Mouse (Mus musculus) left cerebral cortex, postnatal 4 days (tissue): ENCODE measurements around the gene Thbd. TPM values are rescaled to one million over a fixed set of nuclear protein-coding genes. Genes with fewer than 3 reads are reported as not detected.
A peak's percentile ranks its signal among the peaks of the same experiment; 100 is the strongest.

Experiments used
- DNase-seq: peaks from one replicate; pipeline ENCODE4 v3.0.0-alpha.2; 2022
- intact Hi-C: fragments of 180-260 bp; cut with DNase I; formaldehyde crosslinking; loops from one replicate; pipeline ENCODE4 v1.15.1; 2025
- total RNA-seq, 2 experiments: library from RNA; stranded (reverse); gene quantifications; 2 replicates each; pipeline ENCODE4 v1.2.3; 2021

Gene Thbd
- total RNA-seq, result 10 to 100 TPM; 12.8 to 12.9 TPM

DNA sequence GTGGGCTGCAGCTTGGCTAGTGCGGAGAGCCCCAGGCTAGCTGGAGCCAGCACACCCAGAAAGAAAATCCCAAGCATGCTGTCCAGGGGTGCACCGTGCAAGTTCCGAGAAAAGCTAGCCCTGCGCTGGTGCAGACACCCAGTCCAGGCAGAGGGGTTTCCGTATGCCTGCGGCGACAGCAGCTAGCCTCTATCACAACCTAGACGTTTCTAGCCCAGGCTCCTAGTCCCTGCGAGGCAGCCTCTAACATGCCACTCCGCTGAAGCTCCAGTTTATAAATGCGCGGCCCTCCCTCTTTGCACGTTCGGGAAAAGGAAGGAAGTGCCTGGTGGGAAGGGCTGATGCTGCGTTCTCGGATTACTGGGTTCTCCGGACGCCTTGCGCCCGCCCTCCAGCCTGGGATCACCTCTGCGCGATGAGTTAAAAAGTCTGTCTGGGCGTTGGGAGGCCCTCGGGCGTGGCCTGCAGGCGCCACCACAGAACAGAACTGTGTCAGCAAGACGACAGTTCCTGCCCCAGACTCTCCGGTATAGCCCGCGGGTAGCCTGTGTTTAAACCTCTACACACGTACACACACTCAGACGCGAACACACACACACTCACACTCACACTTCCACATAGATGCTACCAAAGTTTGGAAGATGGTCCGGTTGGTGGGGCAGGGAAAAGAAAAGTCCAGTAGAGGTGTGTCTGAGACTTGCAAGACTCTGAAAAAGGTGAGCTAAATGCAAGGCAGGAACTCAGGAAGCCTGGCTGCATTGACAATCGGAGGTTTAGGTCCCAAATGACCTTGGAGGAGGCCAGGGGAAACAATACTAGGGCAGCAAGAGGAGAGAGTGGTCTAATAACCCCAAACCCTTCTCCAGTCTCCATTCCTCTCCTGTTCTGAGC, at the start of gene Thbd:
Gene Thbd (minus strand): TSS at position 319 of the 891 bp plus-strand sequence.
- DNase-seq, result no peak
- intact Hi-C loops, result loop anchor here (5.0 to 10.0 kb wide), 3 partner anchors 167 to 286 kb away; no protein-coding TSS in a partner anchor

- intact Hi-C loops, result no loop called here
- DNase-seq, result no peak
Measured at GRCm38 (mm10) chr2:148455341-148455740, 47.4 kb upstream of the Thbd start.

DNA sequence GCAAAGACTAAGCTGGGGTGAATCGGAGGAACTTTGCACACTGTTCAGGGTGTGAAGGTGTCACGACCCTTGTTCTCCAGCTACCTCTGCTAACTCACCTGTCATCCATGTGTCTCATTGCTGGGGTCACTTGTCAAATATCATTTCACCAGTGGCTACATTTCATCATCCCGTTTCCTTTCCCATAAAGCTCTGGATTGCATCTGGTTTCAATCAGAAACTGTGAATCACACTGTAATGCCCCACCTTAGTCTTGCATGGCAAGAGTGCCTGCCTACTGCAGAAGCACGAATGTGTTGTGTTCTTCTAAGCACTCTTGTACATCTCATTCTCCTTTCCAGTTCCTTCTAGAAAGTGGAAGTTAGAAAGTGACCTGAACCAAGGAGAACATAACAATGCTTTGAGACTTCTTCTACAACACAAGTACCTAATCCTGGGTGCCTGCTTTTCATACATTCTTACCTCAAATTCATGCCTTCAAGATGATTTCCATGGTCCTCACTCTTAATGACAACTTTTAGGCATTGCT, 46.1 kb upstream of the Thbd start:
- DNase-seq, result no peak
- intact Hi-C loops, result no loop called here

GRCm38 (mm10) chr2:148453061-148453460, 45.1 kb upstream of the Thbd start:
- no peak for DNase-seq
- intact Hi-C loops, result no loop called here

DNA sequence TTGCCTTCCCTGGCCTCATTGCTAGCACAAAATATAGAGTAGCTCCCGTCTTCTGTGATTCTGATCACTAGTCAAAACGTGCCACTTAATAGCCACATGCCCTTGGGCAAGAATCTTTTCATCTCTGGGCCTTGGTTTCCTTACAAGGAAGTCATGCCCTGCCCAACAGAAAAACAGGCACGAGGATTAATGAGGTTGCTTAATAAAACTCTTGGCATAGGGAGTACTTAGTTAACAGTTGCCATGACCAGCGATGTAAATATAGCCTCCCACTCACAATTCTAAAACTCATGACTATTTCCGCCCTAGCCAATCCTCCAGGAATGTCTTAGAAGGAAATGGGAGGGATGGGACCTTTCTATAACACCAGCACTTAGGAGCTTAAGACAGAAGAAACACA, 43.5 kb upstream of the Thbd start:
- no peak for DNase-seq
- intact Hi-C loops, result no loop called here

DNA sequence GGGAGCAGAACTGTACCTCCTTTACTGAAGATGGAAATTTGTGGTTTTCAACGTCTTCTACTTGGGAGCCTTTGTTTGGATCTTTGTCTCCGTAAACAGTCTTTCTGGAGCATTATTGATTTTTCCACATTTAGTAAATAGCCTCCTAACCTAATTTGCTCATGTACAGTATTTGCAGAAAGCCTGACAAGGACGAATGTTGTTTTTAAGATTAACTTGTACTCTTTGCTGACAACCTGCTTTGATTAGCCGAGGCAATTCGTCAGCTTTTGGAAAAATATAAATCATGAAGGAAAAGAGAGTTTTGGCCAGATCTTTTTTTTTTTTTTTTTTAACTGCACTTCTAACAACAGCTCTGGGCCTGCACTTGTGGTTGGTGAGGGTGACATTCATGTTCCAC, 42.6 kb upstream of the Thbd start:
- intact Hi-C loops, result no loop called here
- DNase-seq, result no peak

- intact Hi-C loops, result no loop called here
- no peak for DNase-seq
Measured at GRCm38 (mm10) chr2:148449659-148450058, 41.7 kb upstream of the Thbd start.

- intact Hi-C loops, result no loop called here
- DNase-seq, result no peak
Measured at GRCm38 (mm10) chr2:148446446-148446845, 38.5 kb upstream of the Thbd start.

- no peak for DNase-seq
- intact Hi-C loops, result no loop called here
Measured at GRCm38 (mm10) chr2:148445616-148446015, 37.6 kb upstream of the Thbd start.

DNA sequence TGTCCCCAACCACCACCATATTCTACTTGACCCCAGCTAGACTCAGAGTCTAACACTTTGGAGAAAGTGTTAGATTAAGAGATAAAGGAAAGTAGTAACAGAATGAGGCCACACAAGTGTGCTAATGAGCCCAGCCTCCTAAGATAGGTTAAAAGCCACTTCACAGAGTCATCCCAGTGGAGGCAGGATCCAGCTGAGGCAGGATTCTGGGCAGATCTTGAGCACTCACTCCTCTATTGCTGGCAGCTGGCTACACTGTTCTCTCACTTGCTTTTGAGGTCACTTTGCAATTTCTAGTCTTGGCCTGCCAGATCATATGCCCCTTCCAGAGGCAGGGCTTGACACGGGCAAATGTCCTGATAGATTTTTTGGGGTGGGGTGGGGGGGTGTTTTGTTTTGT, 36.5 kb upstream of the Thbd start:
- no peak for DNase-seq
- intact Hi-C loops, result no loop called here

- intact Hi-C loops, result no loop called here
- DNase-seq, result no peak
Measured at GRCm38 (mm10) chr2:148443249-148443958, 35.4 kb upstream of the Thbd start, which contains the start of gene Cd93. Gene Cd93, minus strand, starts transcription at chr2:148443563.

- DNase-seq, result no peak
- intact Hi-C loops, result no loop called here
Measured at GRCm38 (mm10) chr2:148442710-148443109, 34.7 kb upstream of the Thbd start.

DNA sequence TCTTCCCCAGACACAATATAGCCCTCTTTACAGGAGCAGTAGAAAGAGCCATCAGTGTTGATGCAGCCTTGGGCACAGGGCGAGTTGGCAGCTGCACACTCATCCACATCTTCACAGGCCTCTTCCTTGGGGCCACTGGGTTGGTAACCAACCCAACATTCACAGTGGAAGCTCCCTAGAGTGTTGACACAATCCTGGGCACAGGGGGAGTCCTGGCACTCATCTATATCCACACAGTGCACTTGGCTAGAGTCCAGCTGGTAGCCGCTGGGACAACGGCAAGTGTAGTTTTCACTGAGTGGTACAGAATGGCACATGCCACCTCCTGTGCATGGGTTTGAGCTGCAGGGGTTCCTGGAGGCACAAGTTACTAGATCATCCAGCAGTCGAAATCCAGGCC, 34.2 kb upstream of the Thbd start:
- intact Hi-C loops, result no loop called here
- DNase-seq, result peak; percentile 57

GRCm38 (mm10) chr2:148441421-148441820, 33.4 kb upstream of the Thbd start:
- intact Hi-C loops, result no loop called here
- no peak for DNase-seq

DNA sequence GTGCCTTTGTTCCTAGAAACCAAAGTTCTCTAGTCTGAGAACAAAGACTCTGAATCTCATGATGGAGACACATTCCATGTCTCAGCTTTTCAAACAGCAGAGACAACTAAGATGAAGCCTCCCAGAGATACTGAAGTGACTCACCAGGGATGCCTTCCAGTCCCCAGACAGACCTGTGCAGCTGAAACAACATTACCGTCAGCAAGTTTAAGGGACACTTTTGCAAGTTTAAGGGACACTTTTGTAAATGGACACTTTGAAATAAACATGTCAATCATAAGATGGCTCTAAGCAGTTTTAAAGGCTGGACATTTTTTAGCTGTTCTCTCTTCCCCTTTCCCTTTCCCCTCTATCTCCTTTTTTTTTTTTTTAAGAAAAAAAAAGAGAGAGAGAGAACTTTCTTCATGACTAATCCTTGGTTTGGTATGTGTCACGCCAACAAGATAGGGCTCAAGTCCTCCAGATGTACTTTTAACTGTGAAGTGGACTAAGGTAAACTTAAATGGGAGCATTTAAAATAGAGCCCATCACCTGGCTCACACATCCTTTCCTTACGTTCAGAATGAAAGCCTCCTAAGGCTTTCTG, 31.8 kb upstream of the Thbd start:
- intact Hi-C loops, result no loop called here
- no peak for DNase-seq

- intact Hi-C loops, result no loop called here
- DNase-seq, result no peak
Measured at GRCm38 (mm10) chr2:148436285-148436684, 28.3 kb upstream of the Thbd start.

DNA sequence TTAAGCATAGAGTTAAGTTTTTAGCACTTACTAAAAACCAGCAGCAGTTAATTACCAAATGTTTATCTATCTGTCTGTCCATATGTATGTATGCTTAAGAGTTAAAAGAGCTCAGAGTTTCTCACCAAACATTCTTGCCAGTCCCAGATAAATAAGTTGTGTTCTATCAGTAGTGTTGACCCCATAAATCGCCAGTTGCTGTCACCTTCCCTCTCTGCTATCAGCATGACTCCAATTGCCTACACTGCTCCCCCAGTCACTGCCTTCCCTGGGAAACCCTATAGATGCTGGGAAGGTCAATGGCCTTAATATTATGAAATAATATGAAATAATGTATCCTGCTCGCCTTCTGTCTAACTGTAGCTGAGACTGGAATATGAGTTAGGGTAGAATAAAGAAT, 24.4 kb upstream of the Thbd start:
- intact Hi-C loops, result no loop called here

GRCm38 (mm10) chr2:148430941-148431340, 23.0 kb upstream of the Thbd start:
- DNase-seq, result no peak
- intact Hi-C loops, result no loop called here

More for the DNA sequence above, 24.4 kb upstream of the Thbd start:
- DNase-seq, result no peak

DNA sequence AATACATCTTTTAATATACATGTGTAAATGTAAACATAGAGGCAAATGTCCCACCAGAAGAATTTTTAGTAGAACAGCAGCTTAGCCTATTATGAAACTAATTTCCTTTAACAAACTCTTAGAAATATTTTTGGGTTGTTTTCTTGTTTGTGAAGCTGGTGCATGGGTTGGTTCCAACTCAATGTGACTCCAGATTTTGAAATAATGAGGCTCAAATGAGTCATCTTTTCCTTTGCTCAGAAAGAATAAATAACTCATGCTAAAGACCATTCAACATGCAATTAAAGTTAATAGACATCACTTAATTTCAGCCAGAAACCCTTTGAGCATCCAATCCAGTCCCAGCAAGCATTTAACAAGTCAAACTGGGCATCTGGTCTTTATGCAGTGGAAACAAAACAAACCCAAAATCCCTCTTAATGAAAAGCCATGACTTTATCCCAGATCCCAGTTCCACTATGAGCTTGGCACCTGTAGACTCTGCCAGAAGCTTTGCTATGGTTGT, 21.1 kb upstream of the Thbd start:
- intact Hi-C loops, result no loop called here
- no peak for DNase-seq

DNA sequence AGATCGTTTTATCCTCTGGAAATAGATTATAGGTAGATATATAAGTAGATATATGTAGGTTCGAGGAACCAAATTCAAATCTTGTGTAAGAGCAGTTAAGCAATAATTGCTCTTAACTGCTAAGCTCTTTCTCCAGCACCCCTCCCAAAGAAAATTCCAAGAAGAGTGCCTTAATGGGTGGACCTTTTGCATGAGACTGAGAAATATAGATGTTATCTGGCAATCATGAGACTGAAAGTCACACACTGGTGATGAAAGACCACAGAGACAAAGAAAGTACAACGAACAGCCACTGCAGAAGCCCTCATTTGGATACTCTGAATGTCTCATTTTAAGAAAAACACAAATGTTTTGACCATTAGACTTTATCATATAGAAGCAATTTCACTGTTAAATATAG, 20.5 kb upstream of the Thbd start:
- intact Hi-C loops, result no loop called here
- no peak for DNase-seq

DNA sequence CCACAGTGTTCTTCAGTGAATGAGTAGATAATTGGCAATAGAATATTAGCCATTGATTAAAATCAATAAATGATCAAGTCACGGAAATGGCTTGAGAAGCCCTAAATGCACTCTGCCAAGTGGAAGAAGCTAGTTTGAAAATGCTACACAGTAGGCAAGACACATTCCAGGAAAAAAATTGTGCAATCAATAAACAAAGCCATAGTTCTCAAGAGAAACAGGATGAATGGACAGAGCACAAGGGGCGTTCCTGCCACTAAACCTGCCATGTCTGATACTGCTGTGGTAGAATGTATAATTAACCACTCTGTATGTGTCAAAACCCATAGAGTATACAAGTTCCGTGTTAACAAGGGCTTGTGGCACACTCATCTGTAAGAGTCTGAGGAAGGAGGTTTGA, 19.6 kb upstream of the Thbd start:
- intact Hi-C loops, result no loop called here
- DNase-seq, result no peak
